Mouse (Mus musculus): ENCODE results near the gene Fam126b. TPM values are rescaled to one million over a fixed set of nuclear protein-coding genes. Genes with fewer than 3 reads are reported as not detected.
"Not testable (repeated sequence)": the region's sequence is repeated elsewhere in the genome, so short reads cannot be mapped to it uniquely, and the experiment has no call there.

Gene Fam126b
- polyA plus RNA-seq, 1 experiment from 2014 or later = 5.4 TPM

DNA sequence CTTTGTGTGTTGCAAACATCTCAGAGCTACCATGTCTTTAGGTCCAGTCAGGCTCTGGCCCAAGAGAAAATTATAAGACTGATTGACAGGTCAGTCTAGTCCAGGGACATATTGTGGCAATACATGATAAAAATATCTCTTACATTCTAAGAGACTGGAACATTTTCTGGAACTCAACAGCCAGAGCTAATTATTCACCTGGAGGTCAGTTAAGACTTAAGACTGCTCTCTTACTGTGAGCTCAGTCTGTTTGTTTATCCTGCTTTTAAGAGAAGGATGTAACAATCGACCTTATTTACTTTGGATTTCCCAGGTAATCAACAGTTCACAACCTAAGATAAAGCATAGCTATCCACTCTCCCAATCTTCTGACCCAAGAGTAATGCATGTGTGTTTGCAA lies 24.5 kb upstream of the Fam126b start:
- no peaks in the 10 kb centered on the region for H3K27me3 ChIP-seq (ENCODE audit: control insufficient read depth, insufficient read depth, low read length)
- no peaks in the 10 kb centered on the region for H3K36me3 ChIP-seq (ENCODE audit: control insufficient read depth, insufficient read depth, low read length)
- no peak overlapping the region for H3K4me2 ChIP-seq (replicated peaks; ENCODE audit: low read depth)
- ATAC-seq (ENCODE audit: low FRiP score, low TSS enrichment) = no peak
- TF ChIP-seq EP300 (optimal IDR thresholded peaks at IDR 0.05) (no peak), CTCF (IDR thresholded peaks at IDR 0.05; ENCODE audit: low read depth) (no peak)
- no peaks in the 10 kb centered on the region for H3K4me1 ChIP-seq (replicated peaks; ENCODE audit: control insufficient read depth, insufficient read depth)
- H3K9me3 ChIP-seq (ENCODE audit: control insufficient read depth, low read length) = no peaks in the 10 kb centered on the region
- DNase-seq (ENCODE audit: low spot score) = no peak
- no peak overlapping the region for H3K4me3 ChIP-seq (ENCODE audit: low read depth, low read length)
- WGBS = 14% methylated on average over 1 of the region's 1 CpGs
- no peak overlapping the region for H3K27ac ChIP-seq (replicated peaks)
- H3K9ac ChIP-seq (ENCODE audit: low read length) = no peak overlapping the region

DNA sequence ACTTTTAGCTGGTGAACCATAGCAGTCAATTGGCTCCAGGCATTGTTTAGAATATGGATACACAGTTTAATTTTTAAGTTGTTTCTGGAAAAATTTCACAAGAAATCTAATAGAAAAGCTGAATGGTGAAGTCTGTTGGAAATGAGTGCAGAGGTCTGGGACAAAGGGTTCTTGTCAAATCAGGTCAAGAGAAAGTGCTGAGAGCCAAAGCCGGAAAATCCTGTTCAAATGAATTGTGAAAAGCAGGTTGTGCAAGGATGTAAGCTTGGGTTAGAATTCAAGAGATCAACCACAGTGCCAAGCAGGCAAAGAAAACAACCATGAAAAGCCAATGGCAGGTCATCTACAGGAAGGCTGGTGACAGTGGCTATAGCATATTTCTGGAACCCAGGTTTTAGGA lies 24.0 kb upstream of the Fam126b start:
- no peak for TF ChIP-seq EP300 (optimal IDR thresholded peaks at IDR 0.05)
- TF ChIP-seq CTCF (IDR thresholded peaks at IDR 0.05; ENCODE audit: low read depth) = no peak
- H3K9ac ChIP-seq (ENCODE audit: low read length) = no peak overlapping the region
- no peak for DNase-seq (ENCODE audit: low spot score)
- no peak overlapping the region for H3K4me2 ChIP-seq (replicated peaks; ENCODE audit: low read depth)
- ATAC-seq (ENCODE audit: low FRiP score, low TSS enrichment) = no peak
- WGBS = 47% methylated on average over 1 of the region's 1 CpGs
- H3K4me3 ChIP-seq (ENCODE audit: low read depth, low read length) = no peak overlapping the region
- no peaks in the 10 kb centered on the region for H3K9me3 ChIP-seq (ENCODE audit: control insufficient read depth, low read length)
- H3K36me3 ChIP-seq (ENCODE audit: control insufficient read depth, insufficient read depth, low read length) = no peaks in the 10 kb centered on the region
- H3K27me3 ChIP-seq (ENCODE audit: control insufficient read depth, insufficient read depth, low read length) = no peaks in the 10 kb centered on the region
- H3K27ac ChIP-seq (replicated peaks) = no peak overlapping the region
- no peaks in the 10 kb centered on the region for H3K4me1 ChIP-seq (replicated peaks; ENCODE audit: control insufficient read depth, insufficient read depth)

GRCm38 (mm10) chr1:58609591-58609990 lies 23.5 kb upstream of the Fam126b start:
- not testable (repeated sequence) for H3K4me1 ChIP-seq (replicated peaks; ENCODE audit: control insufficient read depth, insufficient read depth); H3K9ac ChIP-seq (ENCODE audit: low read length); H3K27ac ChIP-seq (replicated peaks); H3K4me3 ChIP-seq (ENCODE audit: low read depth, low read length); ATAC-seq (ENCODE audit: low FRiP score, low TSS enrichment); H3K4me2 ChIP-seq (replicated peaks; ENCODE audit: low read depth); DNase-seq (ENCODE audit: low spot score); H3K36me3 ChIP-seq (ENCODE audit: control insufficient read depth, insufficient read depth, low read length); H3K9me3 ChIP-seq (ENCODE audit: control insufficient read depth, low read length); H3K27me3 ChIP-seq (ENCODE audit: control insufficient read depth, insufficient read depth, low read length)
- 73% methylated on average over 5 of the region's 5 CpGs for WGBS

- Histone ChIP-seq H3K9me3 (ENCODE audit: control insufficient read depth, low read length) (no peaks in the 10 kb centered on the region), H3K27me3 (ENCODE audit: control insufficient read depth, insufficient read depth, low read length) (no peaks in the 10 kb centered on the region), H3K4me1 (replicated peaks; ENCODE audit: control insufficient read depth, insufficient read depth) (no peaks in the 10 kb centered on the region), H3K36me3 (ENCODE audit: control insufficient read depth, insufficient read depth, low read length) (no peaks in the 10 kb centered on the region), H3K4me3 (ENCODE audit: low read depth, low read length) (no peak overlapping the region), H3K9ac (ENCODE audit: low read length) (no peak overlapping the region), H3K4me2 (replicated peaks; ENCODE audit: low read depth) (no peak overlapping the region), H3K27ac (replicated peaks) (no peak overlapping the region)
- WGBS = 43% methylated on average over 4 of the region's 4 CpGs
- TF ChIP-seq CTCF (IDR thresholded peaks at IDR 0.05; ENCODE audit: low read depth) (no peak), EP300 (optimal IDR thresholded peaks at IDR 0.05) (no peak)
- ATAC-seq (ENCODE audit: low FRiP score, low TSS enrichment) = no peak
- DNase-seq (ENCODE audit: low spot score) = no peak
These were observed 17.6 kb upstream of the Fam126b start for GRCm38 (mm10) chr1:58603738-58604137.

GRCm38 (mm10) chr1:58602681-58603080 lies 16.6 kb upstream of the Fam126b start:
- WGBS = 76% methylated on average over 4 of the region's 4 CpGs
- no peak for ATAC-seq (ENCODE audit: low FRiP score, low TSS enrichment)
- H3K27ac ChIP-seq (replicated peaks) = no peak overlapping the region

GRCm38 (mm10) chr1:58587491-58587890 lies 1.4 kb upstream of the Fam126b start:
- ATAC-seq (ENCODE audit: low FRiP score, low TSS enrichment) (no peak), DNase-seq (ENCODE audit: low spot score) (no peak)
- no peak overlapping the region for H3K27ac ChIP-seq (replicated peaks)
- no peaks in the 10 kb centered on the region for H3K36me3 ChIP-seq (ENCODE audit: control insufficient read depth, insufficient read depth, low read length)
- peak overlapping the region; percentile 70; the same call in 1 of the 2 replicates for H3K4me2 ChIP-seq (replicated peaks; ENCODE audit: low read depth)
- 85% methylated on average over 1 of the region's 1 CpGs for WGBS
- TF ChIP-seq CTCF (IDR thresholded peaks at IDR 0.05; ENCODE audit: low read depth) (no peak), EP300 (optimal IDR thresholded peaks at IDR 0.05) (no peak)
- H3K9me3 ChIP-seq (ENCODE audit: control insufficient read depth, low read length) = no peaks in the 10 kb centered on the region
- no peaks in the 10 kb centered on the region for H3K27me3 ChIP-seq (ENCODE audit: control insufficient read depth, insufficient read depth, low read length)
- no peak overlapping the region for H3K9ac ChIP-seq (ENCODE audit: low read length)
- no peak overlapping the region for H3K4me3 ChIP-seq (ENCODE audit: low read depth, low read length)
- H3K4me1 ChIP-seq (replicated peaks; ENCODE audit: control insufficient read depth, insufficient read depth) = no peaks in the 10 kb centered on the region

More at GRCm38 (mm10) chr1:58602681-58603080, 16.6 kb upstream of the Fam126b start:
- H3K9ac ChIP-seq (ENCODE audit: low read length) = no peak overlapping the region
- no peaks in the 10 kb centered on the region for H3K36me3 ChIP-seq (ENCODE audit: control insufficient read depth, insufficient read depth, low read length)
- no peak overlapping the region for H3K4me3 ChIP-seq (ENCODE audit: low read depth, low read length)
- TF ChIP-seq CTCF (IDR thresholded peaks at IDR 0.05; ENCODE audit: low read depth) (no peak), EP300 (optimal IDR thresholded peaks at IDR 0.05) (no peak)
- no peaks in the 10 kb centered on the region for H3K4me1 ChIP-seq (replicated peaks; ENCODE audit: control insufficient read depth, insufficient read depth)
- H3K4me2 ChIP-seq (replicated peaks; ENCODE audit: low read depth) = no peak overlapping the region
- DNase-seq (ENCODE audit: low spot score) = no peak
- H3K27me3 ChIP-seq (ENCODE audit: control insufficient read depth, insufficient read depth, low read length) = no peaks in the 10 kb centered on the region
- no peaks in the 10 kb centered on the region for H3K9me3 ChIP-seq (ENCODE audit: control insufficient read depth, low read length)

Measured in stomach, postnatal 0 days (tissue).